16 mouse cellular contexts compared by ENCODE assay signal in genomic region chr2:129549537-129550135, GRCm38 (mm10). TPM values are rescaled to one million over a fixed set of nuclear protein-coding genes. Genes with fewer than 3 reads are reported as not detected.
DNase-seq lines count a peak whose midpoint lies in the region; ATAC-seq and TF ChIP-seq lines count a peak whose summit lies in the region.
"Had no signal": no experiment of that assay in that cellular context is flagged by ENCODE, and none has a peak within 500 bp of the region (broad histone marks: within the 10 kb centered on the region; RNA-seq: fewer than 3 reads in every experiment).

No protein-coding gene starts in this region.

- ATAC-seq in liver, embryonic 15.5 days (ENCODE audit: insufficient read depth) = no peak
- no peak for ATAC-seq in liver, embryonic 11.5 days (replicated peaks; ENCODE audit: low FRiP score)
- ATAC-seq: midbrain, embryonic 16.5 days had no signal

- H3K4me1 ChIP-seq in liver, embryonic 15.5 days (replicated peaks) = no peaks in the 10 kb centered on the region; the same call in 1 of the 2 replicates
- H3K4me1 ChIP-seq in liver, embryonic 11.5 days (replicated peaks; ENCODE audit: control insufficient read depth, insufficient read depth, low read length) = no peaks in the 10 kb centered on the region
- peaks cover 86% of the 10 kb centered on the region for H3K4me1 ChIP-seq in bone marrow macrophage, adult 2 months (ENCODE audit: control insufficient read depth, insufficient read depth, low read length)

- H3K27ac ChIP-seq in liver, embryonic 15.5 days (replicated peaks) = 0 out of 2 replicates have a peak overlapping the region, but pooled peaks have one; percentile 26
- H3K27ac ChIP-seq in liver, embryonic 11.5 days (ENCODE audit: low read depth, low read length) = no peak overlapping the region
- H3K27ac ChIP-seq in bone marrow macrophage, adult 2 months (ENCODE audit: insufficient read depth, low read depth, low read length) = peak overlapping the region; percentile 87
- H3K27ac ChIP-seq: liver, embryonic 14.5 days had no signal

- H3K9me3 ChIP-seq in liver, embryonic 15.5 days (replicated peaks) = no peaks in the 10 kb centered on the region
- no peaks in the 10 kb centered on the region for H3K9me3 ChIP-seq in liver, embryonic 11.5 days (ENCODE audit: control insufficient read depth, low read length)

- no peak for TF ChIP-seq POLR2A in bone marrow macrophage, adult 2 months (IDR thresholded peaks at IDR 0.05; ENCODE audit: borderline replicate concordance, low read depth, low read length)

- no peak for TF ChIP-seq CTCF in bone marrow macrophage, adult 2 months (IDR thresholded peaks at IDR 0.05; ENCODE audit: low read depth, low read length)

- no peak overlapping the region for H3K9ac ChIP-seq in liver, embryonic 15.5 days
- H3K9ac ChIP-seq in liver, embryonic 11.5 days (ENCODE audit: low read depth, low read length) = no peak overlapping the region
- H3K9ac ChIP-seq: liver, embryonic 14.5 days had no signal

- WGBS in liver, embryonic 15.5 days (ENCODE audit: insufficient replicate concordance) = 20% methylated on average over 9 of the region's 9 CpGs
- WGBS in liver, embryonic 11.5 days = 40% methylated on average over 9 of the region's 9 CpGs

- H3K36me3 ChIP-seq in liver, embryonic 15.5 days (replicated peaks) = no peaks in the 10 kb centered on the region
- no peaks in the 10 kb centered on the region for H3K36me3 ChIP-seq in liver, embryonic 11.5 days (ENCODE audit: control insufficient read depth, insufficient read depth, low read length)

- H3K4me2 ChIP-seq in liver, embryonic 15.5 days = no peak overlapping the region
- no peak overlapping the region for H3K4me2 ChIP-seq in liver, embryonic 11.5 days

- no peak overlapping the region for H3K4me3 ChIP-seq in liver, embryonic 15.5 days (replicated peaks)
- H3K4me3 ChIP-seq in liver, embryonic 11.5 days (ENCODE audit: low read depth, low read length) = no peak overlapping the region
- no peak overlapping the region for H3K4me3 ChIP-seq in bone marrow macrophage, adult 2 months (ENCODE audit: insufficient read depth, low read length)

- H3K27me3 ChIP-seq in liver, embryonic 15.5 days = no peaks in the 10 kb centered on the region
- H3K27me3 ChIP-seq in liver, embryonic 11.5 days (replicated peaks; ENCODE audit: control insufficient read depth, insufficient read depth, low read length) = no peaks in the 10 kb centered on the region

- peak; percentile 25 for DNase-seq in embryo, embryonic 10 days (ENCODE audit: low spot score)
- DNase-seq in embryo, embryonic 11 days = no peak
- no peak for DNase-seq in liver, embryonic 11.5 days (ENCODE audit: low spot score)
- peak; percentile 25 for DNase-seq in gastrocnemius, postnatal 10 days
- DNase-seq in kidney, postnatal 10 days = no peak
- DNase-seq in testis, postnatal 14 days (ENCODE audit: low spot score) = no peak
- DNase-seq: B cell, adult 2 months; kidney, postnatal 14 days; thymus, postnatal 36 days had no signal

RNA-seq across cellular contexts. Expression of gene F830045P16Rik, which starts 13.2 kb away (rescaled TPM):
- polyA plus RNA-seq in liver, embryonic 15.5 days (2015; fragmentation: Nextera tagmentation; extraction: Ambion mirVana) = not detected in 2 replicates
- not detected in 2 replicates for polyA plus RNA-seq in liver, embryonic 11.5 days (2014; fragmentation: Nextera tagmentation; extraction: Ambion mirVana)
- 0.28 and 0.41 TPM in 2 replicates for polyA plus RNA-seq in bone marrow macrophage, adult 2 months (2012; ENCODE audit: insufficient read depth, insufficient read length, missing spikeins)
- total RNA-seq in gastrocnemius, postnatal 10 days (2021) = under 1 TPM in 1 of 2 experiments, not detected in 1; 0.12 TPM
- total RNA-seq: MEL had no signal
- polyA plus RNA-seq: cortical plate, adult 2 months; midbrain, embryonic 16.5 days; small intestine, adult 2 months had no signal

RNA-seq across cellular contexts. Expression of gene Sirpa, which starts 43.0 kb away (rescaled TPM):
- polyA plus RNA-seq in liver, embryonic 15.5 days (2015; fragmentation: Nextera tagmentation; extraction: Ambion mirVana) = 25.4 and 26.1 TPM in 2 replicates
- 26.8 and 29.6 TPM in 2 replicates for polyA plus RNA-seq in liver, embryonic 11.5 days (2014; fragmentation: Nextera tagmentation; extraction: Ambion mirVana)
- polyA plus RNA-seq in bone marrow macrophage, adult 2 months (2012; ENCODE audit: insufficient read depth, insufficient read length, missing spikeins) = 1,284 and 1,400 TPM in 2 replicates
- 10 to 100 TPM; 17.2 to 29.1 TPM for total RNA-seq in gastrocnemius, postnatal 10 days (2021)
- total RNA-seq: MEL had no signal

Comparison
In these comparisons a context has a peak if more than half of its experiments do, and no peak if none do; other contexts are left out.
1. DNase-seq: peak in embryo, embryonic 10 days (single experiment) and gastrocnemius, postnatal 10 days (single experiment); none in embryo, embryonic 11 days (single experiment), liver, embryonic 11.5 days (single experiment), kidney, postnatal 10 days (single experiment) and testis, postnatal 14 days (single experiment).
2. RNA of gene Sirpa, which starts 43.0 kb away (polyA plus RNA-seq): 1,284 to 1,400 TPM in bone marrow macrophage, adult 2 months; 26.8 to 29.6 TPM in liver, embryonic 11.5 days and 25.4 to 26.1 TPM in liver, embryonic 15.5 days; every median in the first group is over 10 times any median in the second.